Mouse (Mus musculus): ENCODE data around the gene Mbtd1. TPM values are rescaled to one million over a fixed set of nuclear protein-coding genes. Genes with fewer than 3 reads are reported as not detected.

The Mbtd1 gene
- polyA plus RNA-seq, 1 experiment from 2014 or later, result 11.1 TPM

GRCm38 (mm10) chr11:93987625-93988327 lies 102.1 kb downstream of the Mbtd1 start:
- Histone ChIP-seq H3K36me3 (ENCODE audit: insufficient read depth, low read length) (no peaks in the 10 kb centered on the region), H3K27ac (ENCODE audit: low read length) (peak overlapping the region; percentile 90), H3K4me3 (ENCODE audit: low read depth, low read length) (no peak overlapping the region), H3K4me1 (ENCODE audit: insufficient read depth, low read depth, low read length) (peaks cover 12% of the 10 kb centered on the region; the same call in 1 of the 2 replicates), H3K27me3 (replicated peaks; ENCODE audit: insufficient read depth, low read length) (no peaks in the 10 kb centered on the region), H3K9me3 (ENCODE audit: low read length) (no peaks in the 10 kb centered on the region), H3K4me2 (replicated peaks; ENCODE audit: low read depth, low read length) (peak overlapping the region; percentile 28; the same call in 1 of the 2 replicates), H3K9ac (replicated peaks; ENCODE audit: low read depth) (no peak overlapping the region)
- ATAC-seq (peak; percentile 43), DNase-seq (ENCODE audit: low spot score) (peak; percentile 47)
- TF ChIP-seq EP300 (IDR thresholded peaks at IDR 0.05) (peak; percentile 50; the same call in 1 of the 2 replicates), CTCF (IDR thresholded peaks at IDR 0.05) (no peak)
- 49% methylated on average over 8 of the region's 8 CpGs for WGBS

- Histone ChIP-seq H3K36me3 (ENCODE audit: insufficient read depth, low read length) (no peaks in the 10 kb centered on the region), H3K9ac (replicated peaks; ENCODE audit: low read depth) (no peak overlapping the region), H3K4me1 (ENCODE audit: insufficient read depth, low read depth, low read length) (peaks cover 12% of the 10 kb centered on the region; the same call in 1 of the 2 replicates), H3K4me3 (ENCODE audit: low read depth, low read length) (no peak overlapping the region), H3K27ac (ENCODE audit: low read length) (peak overlapping the region; percentile 90), H3K27me3 (replicated peaks; ENCODE audit: insufficient read depth, low read length) (no peaks in the 10 kb centered on the region), H3K4me2 (replicated peaks; ENCODE audit: low read depth, low read length) (peak overlapping the region; percentile 28; the same call in 1 of the 2 replicates), H3K9me3 (ENCODE audit: low read length) (no peaks in the 10 kb centered on the region)
- TF ChIP-seq CTCF (IDR thresholded peaks at IDR 0.05) (no peak), EP300 (IDR thresholded peaks at IDR 0.05) (peak; percentile 48; the same call in 1 of the 2 replicates)
- ATAC-seq (peak; percentile 87), DNase-seq (ENCODE audit: low spot score) (peak; percentile 84)
- WGBS, result 20% methylated on average over 12 of the region's 12 CpGs
These were observed 102.8 kb downstream of the Mbtd1 start for GRCm38 (mm10) chr11:93988328-93989062.

- no peaks in the 10 kb centered on the region for H3K36me3 ChIP-seq (ENCODE audit: insufficient read depth, low read length)
- no peaks in the 10 kb centered on the region for H3K27me3 ChIP-seq (replicated peaks; ENCODE audit: insufficient read depth, low read length)
- H3K4me3 ChIP-seq (ENCODE audit: low read depth, low read length), result peak overlapping the region; percentile 96; the same call in 1 of the 2 replicates
- H3K4me2 ChIP-seq (replicated peaks; ENCODE audit: low read depth, low read length), result peak overlapping the region; percentile 69
- ATAC-seq, result no peak
- H3K27ac ChIP-seq (ENCODE audit: low read length), result peak overlapping the region; percentile 99
- TF ChIP-seq CTCF (IDR thresholded peaks at IDR 0.05), result no peak
- no peak for TF ChIP-seq EP300 (IDR thresholded peaks at IDR 0.05)
- WGBS, result 53% methylated on average over 5 of the region's 5 CpGs
- H3K9me3 ChIP-seq (ENCODE audit: low read length), result no peaks in the 10 kb centered on the region
- H3K4me1 ChIP-seq (ENCODE audit: insufficient read depth, low read depth, low read length), result peaks cover 7% of the 10 kb centered on the region; the same call in 1 of the 2 replicates
- DNase-seq (ENCODE audit: low spot score), result peak; percentile 18
- 0 out of 2 replicates have a peak overlapping the region, but pooled peaks have one; percentile 2 for H3K9ac ChIP-seq (replicated peaks; ENCODE audit: low read depth)
These were observed 108.9 kb downstream of the Mbtd1 start for GRCm38 (mm10) chr11:93994531-93994930.

- TF ChIP-seq CTCF (IDR thresholded peaks at IDR 0.05) (no peak), EP300 (IDR thresholded peaks at IDR 0.05) (peak; percentile 71)
- WGBS, result 2% methylated on average over 15 of the region's 15 CpGs
- peak; percentile 86 for ATAC-seq
- H3K4me1 ChIP-seq (ENCODE audit: insufficient read depth, low read depth, low read length), result peaks cover 10% of the 10 kb centered on the region; the same call in 1 of the 2 replicates
- peak overlapping the region; percentile 97 for H3K9ac ChIP-seq (replicated peaks; ENCODE audit: low read depth)
- H3K4me3 ChIP-seq (ENCODE audit: low read depth, low read length), result peak overlapping the region; percentile 96
- no peaks in the 10 kb centered on the region for H3K27me3 ChIP-seq (replicated peaks; ENCODE audit: insufficient read depth, low read length)
- peak; percentile 99 for DNase-seq (ENCODE audit: low spot score)
- peak overlapping the region; percentile 99 for H3K27ac ChIP-seq (ENCODE audit: low read length)
- peak overlapping the region; percentile 69 for H3K4me2 ChIP-seq (replicated peaks; ENCODE audit: low read depth, low read length)
- no peaks in the 10 kb centered on the region for H3K36me3 ChIP-seq (ENCODE audit: insufficient read depth, low read length)
- H3K9me3 ChIP-seq (ENCODE audit: low read length), result no peaks in the 10 kb centered on the region
These were observed 109.6 kb downstream of the Mbtd1 start for GRCm38 (mm10) chr11:93995111-93995719.

- peak within 1 kb of the TSS; percentile 69 for H3K4me2 ChIP-seq (replicated peaks; ENCODE audit: low read depth, low read length)
- no peaks in the 10 kb centered on the region for H3K27me3 ChIP-seq (replicated peaks; ENCODE audit: insufficient read depth, low read length)
- H3K4me1 ChIP-seq (ENCODE audit: insufficient read depth, low read depth, low read length), result peaks cover 10% of the 10 kb centered on the region; the same call in 1 of the 2 replicates
- WGBS, result 0% methylated on average over 31 of the region's 70 CpGs
- peak within 1 kb of the TSS; percentile 96 for H3K4me3 ChIP-seq (ENCODE audit: low read depth, low read length)
- H3K36me3 ChIP-seq (ENCODE audit: insufficient read depth, low read length), result no peaks in the 10 kb centered on the region
- DNase-seq (ENCODE audit: low spot score) (peak; percentile 99), ATAC-seq (peak; percentile 92)
- no peaks in the 10 kb centered on the region for H3K9me3 ChIP-seq (ENCODE audit: low read length)
- peak within 1 kb of the TSS; percentile 97 for H3K9ac ChIP-seq (replicated peaks; ENCODE audit: low read depth)
- H3K27ac ChIP-seq (ENCODE audit: low read length), result peak within 1 kb of the TSS; percentile 99
- TF ChIP-seq CTCF (IDR thresholded peaks at IDR 0.05) (no peak), EP300 (IDR thresholded peaks at IDR 0.05) (peak; percentile 68)
These were observed 110.2 kb downstream of the Mbtd1 start, which contains the start of gene Spag9 for GRCm38 (mm10) chr11:93995720-93996305. TSS of gene Spag9 (plus strand) at chr11:93996091.

Other genes starting within 250 kb of the Mbtd1 start
- gene Utp18, start 86 bp upstream of the Mbtd1 start, polyA plus RNA-seq (2015; fragmentation: Nextera tagmentation; extraction: Ambion mirVana), result 10.4 and 12.1 TPM in 2 replicates
- 246 and 280 TPM in 2 replicates for gene Nme2, start 70.4 kb downstream of the Mbtd1 start, polyA plus RNA-seq (2015; fragmentation: Nextera tagmentation; extraction: Ambion mirVana)
- gene Gm20390, start 82.4 kb downstream of the Mbtd1 start, polyA plus RNA-seq (2015; fragmentation: Nextera tagmentation; extraction: Ambion mirVana), result 91.0 and 120 TPM in 2 replicates
- gene Nme1, start 82.7 kb downstream of the Mbtd1 start, polyA plus RNA-seq (2015; fragmentation: Nextera tagmentation; extraction: Ambion mirVana), result 35.2 and 42.4 TPM in 2 replicates
- 77.9 and 87.4 TPM in 2 replicates for gene Spag9, start 110.2 kb downstream of the Mbtd1 start, polyA plus RNA-seq (2015; fragmentation: Nextera tagmentation; extraction: Ambion mirVana)